Mouse (Mus musculus) midbrain, embryonic 14.5 days (tissue): ENCODE results near the gene Krcc1. TPM values are rescaled to one million over a fixed set of nuclear protein-coding genes. Genes with fewer than 3 reads are reported as not detected.
"Not testable (repeated sequence)": the region's sequence is repeated elsewhere in the genome, so short reads cannot be mapped to it uniquely, and the experiment has no call there.

Source experiments
- ATAC-seq: fragments of 200-750 bp; cut with Nextera tagmentation; 2 replicates; pipeline ENCODE4 v1.8.0; 2017; ENCODE audit warnings: moderate number of reproducible peaks, moderate library complexity; ENCODE audit not compliant: low FRiP score, low TSS enrichment
- DNase-seq: peaks from one replicate; pipeline ENCODE4 v3.0.0-alpha.2; 2015
- H3K27ac ChIP-seq: fragments of 300-500 bp; sonication (generic); replicated peaks from 2 replicates; pipeline ENCODE4 v1.5.1; 2014; ENCODE audit warnings: mild to moderate bottlenecking, low read depth, low read length, moderate library complexity
- H3K27me3 ChIP-seq: fragments of 300-500 bp; sonication (generic); 2 replicates; pipeline ENCODE4 v1.6.1; 2014; ENCODE audit warnings: low read length, control low read depth, mixed read lengths; ENCODE audit not compliant: control insufficient read depth, insufficient read depth
- H3K36me3 ChIP-seq: fragments of 300-500 bp; sonication (generic); 2 replicates; pipeline ENCODE4 v1.6.1; 2014; ENCODE audit warnings: low read length, control low read depth; ENCODE audit not compliant: control insufficient read depth, insufficient read depth
- H3K4me1 ChIP-seq: fragments of 300-500 bp; sonication (generic); 2 replicates; pipeline ENCODE4 v1.6.1; 2014; ENCODE audit warnings: mild to moderate bottlenecking, antibody characterized with exemption, low read length, control low read depth; ENCODE audit not compliant: control insufficient read depth, insufficient read depth
- H3K4me2 ChIP-seq: fragments of 300-500 bp; sonication (generic); 2 replicates; pipeline ENCODE4 v1.6.1; 2014; ENCODE audit warnings: mild to moderate bottlenecking, low read length, moderate library complexity
- H3K4me3 ChIP-seq: fragments of 300-500 bp; sonication (generic); replicated peaks from 2 replicates; pipeline ENCODE4 v1.5.1; 2014; ENCODE audit warnings: low read depth, low read length
- H3K9ac ChIP-seq: fragments of 300-500 bp; sonication (generic); replicated peaks from 2 replicates; pipeline ENCODE4 v1.6.1; 2014; ENCODE audit warnings: mild to moderate bottlenecking, low read length, moderate library complexity
- H3K9me3 ChIP-seq: fragments of 300-500 bp; sonication (generic); 2 replicates; pipeline ENCODE4 v1.6.1; 2016; ENCODE audit warnings: low read length, control low read depth, mixed read lengths; ENCODE audit not compliant: control insufficient read depth
- WGBS: fragments of 180-500 bp; shearing (Covaris S2); extraction: QIAGEN DNeasy Blood & Tissue Kit; methylation state at CpG from one replicate; pipeline ENCODE4 v1.1.7; 2014; 5-methylcytosine and 5-hydroxymethylcytosine counted together
- polyA plus RNA-seq: library from polyadenylated mRNA; unstranded; fragments of >200 nt; fragmentation: Nextera tagmentation; extraction: Ambion mirVana; gene quantifications from 2 replicates; pipeline ENCODE4 v1.2.1, GENCODE M21; 2014

The Krcc1 gene
- polyA plus RNA-seq, 1 experiment from 2014 or later, result 19.0 TPM

GRCm38 (mm10) chr6:71257375-71257774 is 14.1 kb upstream of the Krcc1 start:
- no peak for DNase-seq
- no peaks in the 10 kb centered on the region for H3K9me3 ChIP-seq
- no peak overlapping the region for H3K27ac ChIP-seq
- H3K4me1 ChIP-seq, result no peaks in the 10 kb centered on the region
- H3K27me3 ChIP-seq, result no peaks in the 10 kb centered on the region
- H3K9ac ChIP-seq, result no peak overlapping the region
- H3K4me2 ChIP-seq, result no peak overlapping the region
- WGBS, result 50% methylated on average over 1 of the region's 1 CpGs
- H3K36me3 ChIP-seq, result no peaks in the 10 kb centered on the region
- H3K4me3 ChIP-seq, result no peak overlapping the region
- no peak for ATAC-seq

- no peak for ATAC-seq
- WGBS, result 94% methylated on average over 2 of the region's 2 CpGs
- Histone ChIP-seq H3K36me3 (no peaks in the 10 kb centered on the region), H3K27me3 (no peaks in the 10 kb centered on the region), H3K9me3 (no peaks in the 10 kb centered on the region), H3K4me3 (no peak overlapping the region), H3K9ac (no peak overlapping the region), H3K4me2 (no peak overlapping the region), H3K27ac (no peak overlapping the region), H3K4me1 (no peaks in the 10 kb centered on the region)
- DNase-seq, result no peak
Measured at GRCm38 (mm10) chr6:71258562-71258961, 12.9 kb upstream of the Krcc1 start.

- Histone ChIP-seq H3K36me3 (no peaks in the 10 kb centered on the region), H3K9me3 (no peaks in the 10 kb centered on the region), H3K4me2 (no peak overlapping the region), H3K27ac (no peak overlapping the region), H3K4me3 (no peak overlapping the region), H3K4me1 (no peaks in the 10 kb centered on the region), H3K27me3 (no peaks in the 10 kb centered on the region), H3K9ac (no peak overlapping the region)
- 83% methylated on average over 4 of the region's 4 CpGs for WGBS
- no peak for ATAC-seq
- no peak for DNase-seq
Measured at GRCm38 (mm10) chr6:71259166-71259565, 12.3 kb upstream of the Krcc1 start.

- Histone ChIP-seq H3K4me3 (no peak overlapping the region), H3K27ac (no peak overlapping the region), H3K4me1 (no peaks in the 10 kb centered on the region), H3K9me3 (no peaks in the 10 kb centered on the region), H3K36me3 (no peaks in the 10 kb centered on the region), H3K4me2 (no peak overlapping the region), H3K9ac (no peak overlapping the region), H3K27me3 (no peaks in the 10 kb centered on the region)
- 59% methylated on average over 6 of the region's 6 CpGs for WGBS
- peak; percentile 1 for DNase-seq
- no peak for ATAC-seq
Measured at GRCm38 (mm10) chr6:71260051-71260640, 11.3 kb upstream of the Krcc1 start.

- H3K4me3 ChIP-seq, result no peak overlapping the region
- H3K27ac ChIP-seq, result no peak overlapping the region
- H3K9ac ChIP-seq, result no peak overlapping the region
- H3K36me3 ChIP-seq, result no peaks in the 10 kb centered on the region
- H3K4me1 ChIP-seq, result no peaks in the 10 kb centered on the region
- no peak overlapping the region for H3K4me2 ChIP-seq
- 94% methylated on average over 3 of the region's 3 CpGs for WGBS
- DNase-seq (no peak), ATAC-seq (no peak)
- H3K27me3 ChIP-seq, result no peaks in the 10 kb centered on the region
- no peaks in the 10 kb centered on the region for H3K9me3 ChIP-seq
Measured at GRCm38 (mm10) chr6:71261060-71261459, 10.4 kb upstream of the Krcc1 start.

- ATAC-seq, result no peak
- H3K4me1 ChIP-seq, result no peaks in the 10 kb centered on the region
- DNase-seq, result no peak
Measured at GRCm38 (mm10) chr6:71262142-71262833, 9.2 kb upstream of the Krcc1 start.

GRCm38 (mm10) chr6:71267603-71268002 is 3.9 kb upstream of the Krcc1 start:
- not testable (repeated sequence) for ATAC-seq, H3K27ac ChIP-seq, H3K27me3 ChIP-seq, H3K9ac ChIP-seq, H3K9me3 ChIP-seq, H3K4me2 ChIP-seq, H3K4me1 ChIP-seq, DNase-seq, H3K36me3 ChIP-seq, H3K4me3 ChIP-seq
- WGBS, result 52% methylated on average over 7 of the region's 7 CpGs

More at GRCm38 (mm10) chr6:71262142-71262833, 9.2 kb upstream of the Krcc1 start:
- Histone ChIP-seq H3K27ac (no peak overlapping the region), H3K4me3 (no peak overlapping the region), H3K9ac (no peak overlapping the region), H3K4me2 (no peak overlapping the region), H3K36me3 (no peaks in the 10 kb centered on the region), H3K27me3 (no peaks in the 10 kb centered on the region), H3K9me3 (no peaks in the 10 kb centered on the region)
- 85% methylated on average over 8 of the region's 8 CpGs for WGBS

GRCm38 (mm10) chr6:71268929-71269685 is 2.4 kb upstream of the Krcc1 start:
- ATAC-seq (no peak), DNase-seq (peak; percentile 24)
- Histone ChIP-seq H3K4me3 (no peak overlapping the region), H3K4me1 (peaks cover 8% of the 10 kb centered on the region), H3K27me3 (no peaks in the 10 kb centered on the region), H3K9me3 (no peaks in the 10 kb centered on the region), H3K27ac (no peak overlapping the region), H3K4me2 (no peak overlapping the region), H3K9ac (no peak overlapping the region), H3K36me3 (no peaks in the 10 kb centered on the region)
- 66% methylated on average over 7 of the region's 7 CpGs for WGBS
